Mouse (Mus musculus) heart, adult 8-10 months (tissue): ENCODE data around the gene Cdc42ep2. TPM values are rescaled to one million over a fixed set of nuclear protein-coding genes. Genes with fewer than 3 reads are reported as not detected.

ENCODE experiments used
- DNase-seq: peaks from one replicate; pipeline ENCODE4 v3.0.0; 2022; ENCODE audit warnings: low spot score
- total RNA-seq, 4 experiments: library from RNA; stranded (reverse); gene quantifications; 2 replicates each; pipeline ENCODE4 v1.2.4; 2022

The Cdc42ep2 gene
- total RNA-seq, 4 experiments from 2014 or later: 6.0 to 9.7 (median 8.9) TPM

DNA sequence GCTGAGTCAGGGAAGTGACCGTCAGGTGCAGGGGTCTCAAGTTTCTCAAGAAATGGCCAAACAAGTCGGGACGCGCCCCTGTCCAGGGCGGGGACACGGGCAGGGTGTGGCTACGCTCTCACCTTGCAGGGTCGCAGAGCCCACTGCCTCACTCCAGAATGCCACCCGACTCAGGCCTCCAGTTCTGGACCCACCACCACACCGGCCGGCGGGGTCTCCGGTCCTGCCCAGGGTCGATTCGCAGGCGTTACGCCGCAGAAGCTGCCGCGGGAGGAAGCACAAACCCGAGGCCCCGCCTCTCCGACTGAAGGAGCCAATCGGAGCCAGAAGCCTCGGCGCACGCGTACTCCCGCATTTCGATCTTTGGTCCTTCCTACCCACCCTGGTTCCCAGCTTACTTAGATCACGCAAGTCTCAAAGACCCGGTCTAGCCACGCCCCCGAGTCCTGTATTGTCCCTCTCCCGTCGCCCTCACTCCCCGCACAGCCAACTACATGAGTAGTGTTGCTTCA lies 49.6 kb downstream of the Cdc42ep2 start, which contains the start of gene Frmd8:
Gene Frmd8 (minus strand): TSS at position 306 of the 512 bp plus-strand sequence.
- DNase-seq: peak; percentile 95

DNA sequence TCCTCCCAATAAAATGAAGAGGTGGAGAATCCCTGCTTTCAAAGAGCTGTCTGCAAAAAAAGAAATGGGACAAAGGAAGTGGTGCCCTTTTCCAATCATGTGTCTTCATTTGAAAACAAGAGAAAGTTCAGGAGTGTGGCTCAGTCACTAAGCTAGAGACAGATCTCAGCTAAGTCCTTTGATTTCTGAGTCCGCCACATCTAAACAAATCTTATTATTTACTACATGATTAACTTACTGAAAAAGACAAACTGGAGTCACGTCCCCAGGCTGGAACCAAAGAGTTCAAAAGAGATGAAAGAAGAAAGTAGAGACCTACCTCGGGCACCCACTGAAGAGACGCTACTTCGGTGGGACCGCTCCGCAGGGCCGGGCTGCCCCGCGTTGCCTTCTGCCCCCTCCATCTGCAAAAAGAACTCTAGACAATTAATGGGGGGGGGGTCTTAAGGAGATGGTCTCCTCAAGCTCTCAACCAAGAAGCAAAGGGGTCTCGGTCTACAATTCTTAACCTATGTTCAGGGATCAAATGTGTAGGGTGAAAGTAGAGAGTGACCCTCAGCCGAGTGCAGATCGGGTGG lies 50.1 kb downstream of the Cdc42ep2 start:
- DNase-seq: no peak

DNA sequence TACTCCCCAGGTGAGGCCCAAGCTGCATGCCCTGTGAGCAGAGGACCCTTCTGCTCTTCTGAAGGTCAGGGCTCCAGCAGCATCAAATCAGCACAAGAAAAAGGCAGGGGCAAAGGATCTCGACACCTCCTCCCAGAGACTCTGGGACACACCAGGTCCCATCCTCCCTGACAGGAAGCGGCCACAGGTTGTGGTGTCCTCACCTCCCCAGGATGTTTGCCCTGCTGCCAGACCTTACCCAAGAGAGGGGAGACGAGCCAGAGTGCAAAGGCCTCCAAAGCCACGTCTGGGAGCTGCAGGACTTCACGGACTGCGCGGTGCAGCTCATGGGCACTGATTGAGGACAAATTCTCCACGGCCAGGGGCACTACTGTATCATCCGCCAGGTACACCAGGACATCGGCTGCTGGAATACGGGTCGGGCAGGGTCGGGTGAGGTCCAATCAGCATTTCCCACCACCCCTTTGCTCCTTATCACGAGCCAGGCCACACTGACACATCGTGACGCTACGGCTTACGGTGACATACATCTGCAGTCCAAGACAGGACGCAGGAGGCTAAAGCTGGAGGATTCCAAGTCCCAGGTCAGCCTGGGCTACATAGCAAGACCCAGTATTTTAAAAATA lies 51.6 kb downstream of the Cdc42ep2 start:
- DNase-seq: no peak

DNA sequence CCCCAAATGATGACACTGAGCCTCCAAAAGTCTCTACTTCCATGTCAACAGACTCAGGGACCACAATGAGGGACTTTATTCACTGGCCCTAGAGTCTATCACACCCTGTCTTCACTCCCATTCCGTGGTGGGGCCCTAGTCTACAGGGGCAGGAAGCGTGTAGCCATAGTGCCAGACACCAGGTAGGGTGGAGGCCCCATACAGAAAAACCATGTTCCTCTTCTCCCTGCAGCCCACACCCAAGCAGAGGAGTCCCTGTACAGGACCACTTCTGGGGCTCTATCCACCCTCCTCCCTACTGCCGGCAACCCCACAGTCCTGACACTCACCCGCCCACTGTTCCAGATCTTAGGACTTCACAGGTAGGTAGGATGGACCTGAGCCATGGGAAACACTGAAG lies 52.1 kb downstream of the Cdc42ep2 start:
- no peak for DNase-seq

DNA sequence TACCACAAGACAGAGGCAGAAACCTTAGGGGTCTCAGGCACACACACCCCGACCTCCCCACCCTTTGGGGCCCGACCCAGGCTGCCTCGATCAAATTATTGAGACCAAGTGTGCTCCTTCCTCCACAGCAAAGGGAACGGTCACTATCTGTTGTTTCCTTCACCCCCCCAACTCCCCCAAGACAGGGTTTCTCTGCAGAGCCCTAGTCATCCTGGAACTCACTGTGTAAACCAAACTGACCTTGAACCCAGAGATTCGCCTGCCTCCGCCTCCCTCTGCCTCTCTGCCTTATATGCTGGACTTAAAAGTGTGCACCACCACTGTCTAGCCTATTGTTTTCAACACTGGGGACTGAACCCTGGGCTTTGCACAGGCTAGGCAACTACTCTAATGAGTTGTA lies 52.9 kb downstream of the Cdc42ep2 start:
- DNase-seq: no peak

DNA sequence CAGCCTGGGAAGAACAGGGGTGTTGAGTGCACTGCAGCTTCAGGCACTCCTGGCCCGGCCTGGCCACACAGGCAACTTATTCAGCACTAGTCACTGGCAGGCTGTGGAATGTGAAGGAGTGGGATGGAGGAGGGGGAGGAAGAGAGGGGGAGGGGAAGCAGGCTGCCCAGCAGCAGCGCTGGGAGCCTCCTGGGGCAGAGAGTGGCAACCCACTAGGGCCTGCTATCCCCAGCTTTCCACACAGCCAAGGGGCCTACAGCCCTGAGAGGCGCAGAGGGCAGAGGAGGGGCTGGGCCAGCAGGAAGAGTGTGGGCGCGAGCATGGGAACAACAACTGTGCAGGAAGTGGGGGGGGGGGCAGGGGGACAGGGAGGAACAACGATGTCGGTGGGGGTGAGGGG lies 53.3 kb downstream of the Cdc42ep2 start:
- DNase-seq: no peak

DNA sequence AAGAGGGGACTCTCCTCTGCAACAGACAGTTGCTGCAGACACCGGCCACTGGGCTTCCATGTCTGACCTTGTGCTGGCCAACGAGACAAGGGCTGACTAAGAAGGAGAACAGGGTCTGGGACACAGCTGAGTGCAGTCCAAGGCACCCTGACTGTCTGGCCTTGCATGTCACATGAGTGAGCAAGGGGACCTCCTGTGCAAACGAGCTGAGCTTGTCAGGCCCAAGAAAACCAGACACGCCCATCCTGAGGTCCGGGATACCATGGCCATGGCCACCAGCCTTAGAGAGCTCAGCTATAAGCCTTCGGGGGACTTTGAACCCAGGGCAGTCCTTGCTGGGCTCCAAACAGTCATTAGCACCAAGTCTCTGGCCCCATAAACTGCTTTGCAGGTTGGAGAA lies 56.5 kb downstream of the Cdc42ep2 start:
- DNase-seq: no peak

Other genes starting within 250 kb of the Cdc42ep2 start
- 10 to 100 TPM; 22.1 to 24.1 (median 23.2) TPM for gene Map3k11, start 236.1 kb downstream of the Cdc42ep2 start, total RNA-seq
- 10 to 100 TPM; 18.0 to 21.9 (median 19.8) TPM for gene Pcnx3, start 235.9 kb downstream of the Cdc42ep2 start, total RNA-seq
- not detected for gene Kcnk7, start 220.4 kb downstream of the Cdc42ep2 start, total RNA-seq
- gene Ehbp1l1, start 198.5 kb downstream of the Cdc42ep2 start, total RNA-seq: 100 to 1,000 TPM; 145 to 158 (median 149) TPM
- gene Fam89b, start 195.2 kb downstream of the Cdc42ep2 start, total RNA-seq: 10 to 100 TPM; 22.8 to 26.9 (median 24.2) TPM
- gene Ltbp3, start 183.9 kb downstream of the Cdc42ep2 start, total RNA-seq: 10 to 100 TPM; 28.2 to 33.1 (median 31.7) TPM
- 10 to 100 TPM; 63.3 to 70.6 (median 67.2) TPM for gene Scyl1, start 153.4 kb downstream of the Cdc42ep2 start, total RNA-seq
- 1 to 10 TPM; 7.1 to 8.1 (median 7.5) TPM for gene Frmd8, start 49.5 kb downstream of the Cdc42ep2 start, total RNA-seq
- 1 to 10 TPM; 2.4 to 3.8 (median 2.8) TPM for gene Slc25a45, start 47.0 kb downstream of the Cdc42ep2 start, total RNA-seq
- under 1 TPM; 0.23 to 0.50 (median 0.34) TPM for gene Tigd3, start 30.7 kb downstream of the Cdc42ep2 start, total RNA-seq
- gene Dpf2, start 11.8 kb downstream of the Cdc42ep2 start, total RNA-seq: 10 to 100 TPM; 71.9 to 95.2 (median 81.1) TPM
- gene Pola2, start 39.4 kb upstream of the Cdc42ep2 start, total RNA-seq: 10 to 100 TPM in 2 of 4 experiments, 1 to 10 TPM in 2; 7.8 to 13.5 (median 9.3) TPM
- not detected for gene Slc22a20, start 61.3 kb upstream of the Cdc42ep2 start, total RNA-seq
- 10 to 100 TPM; 28.2 to 43.0 (median 35.8) TPM for gene Capn1, start 91.1 kb upstream of the Cdc42ep2 start, total RNA-seq
- 10 to 100 TPM; 18.9 to 21.7 (median 21.4) TPM for gene Syvn1, start 121.8 kb upstream of the Cdc42ep2 start, total RNA-seq
- 10 to 100 TPM; 33.7 to 44.8 (median 40.9) TPM for gene Mrpl49, start 133.0 kb upstream of the Cdc42ep2 start, total RNA-seq
- gene Fau, start 133.0 kb upstream of the Cdc42ep2 start, total RNA-seq: 100 to 1,000 TPM; 526 to 624 (median 583) TPM
- gene Znhit2, start 136.4 kb upstream of the Cdc42ep2 start, total RNA-seq: 10 to 100 TPM; 11.8 to 14.1 (median 13.0) TPM
- gene Tm7sf2, start 143.6 kb upstream of the Cdc42ep2 start, total RNA-seq: 1 to 10 TPM; 3.1 to 3.9 (median 3.2) TPM
- 10 to 100 TPM; 18.3 to 23.7 (median 21.1) TPM for gene Vps51, start 152.4 kb upstream of the Cdc42ep2 start, total RNA-seq
- gene Tmem262, start 155.2 kb upstream of the Cdc42ep2 start, total RNA-seq: not detected
- gene Gm28374, start 157.4 kb upstream of the Cdc42ep2 start, total RNA-seq: not detected
- gene Zfpl1, start 160.1 kb upstream of the Cdc42ep2 start, total RNA-seq: 10 to 100 TPM; 15.4 to 20.8 (median 17.4) TPM
- gene Cdca5, start 160.2 kb upstream of the Cdc42ep2 start, total RNA-seq: under 1 TPM in 1 of 4 experiments, not detected in 3; 0.16 TPM
- not detected for gene AC131692.1, start 169.6 kb upstream of the Cdc42ep2 start, total RNA-seq
- not detected for gene Naaladl1, start 181.0 kb upstream of the Cdc42ep2 start, total RNA-seq
- gene Sac3d1, start 193.8 kb upstream of the Cdc42ep2 start, total RNA-seq: 10 to 100 TPM in 1 of 4 experiments, 1 to 10 TPM in 3; 8.0 to 10.4 (median 9.0) TPM
- gene Snx15, start 203.5 kb upstream of the Cdc42ep2 start, total RNA-seq: 10 to 100 TPM; 14.8 to 18.0 (median 15.6) TPM
- 1 to 10 TPM in 1 of 4 experiments, under 1 TPM in 3; 0.31 to 1.4 (median 0.43) TPM for gene Batf2, start 216.2 kb upstream of the Cdc42ep2 start, total RNA-seq
- 10 to 100 TPM; 77.6 to 82.7 (median 79.4) TPM for gene Arl2, start 216.7 kb upstream of the Cdc42ep2 start, total RNA-seq